ENCODE assay signal across 8 mouse cellular contexts in genomic region chr7:119720253-119720946, GRCm38 (mm10). TPM values are rescaled to one million over a fixed set of nuclear protein-coding genes. Genes with fewer than 3 reads are reported as not detected.
DNase-seq lines count a peak whose midpoint lies in the region; ATAC-seq lines count a peak whose summit lies in the region.

Gene Thumpd1, minus strand, starts transcription at chr7:119720798.

- ATAC-seq in hindbrain, embryonic 12.5 days (ENCODE audit: low FRiP score), result peak; percentile 96

- peaks cover 15% of the 10 kb centered on the region for H3K4me1 ChIP-seq in hindbrain, embryonic 12.5 days

- DNase-seq in NIH3T3 (ENCODE audit: low read depth), result peak; percentile 94
- DNase-seq in cerebellum, postnatal 10 days, result peak; percentile 99
- peak; percentile 87 to 94 for DNase-seq in frontal cortex, postnatal 10 days (ENCODE audit: low spot score in 2 of 2)
- DNase-seq in layer of hippocampus, postnatal 14 days (ENCODE audit: low spot score in 2 of 2), result peak; percentile 96
- peak; percentile 95 for DNase-seq in lung, postnatal 14 days
- DNase-seq in retina, adult 2 months (ENCODE audit: low read depth, low spot score), result peak; percentile 85
- DNase-seq in thymus, postnatal 36 days, result peak; percentile 90 to 91

- peaks cover 32% of the 10 kb centered on the region for H3K36me3 ChIP-seq in hindbrain, embryonic 12.5 days

- peak within 1 kb of the TSS; percentile 72 for H3K4me3 ChIP-seq in hindbrain, embryonic 12.5 days

- peak within 1 kb of the TSS; percentile 55 for H3K27ac ChIP-seq in hindbrain, embryonic 12.5 days

- H3K4me2 ChIP-seq in hindbrain, embryonic 12.5 days (replicated peaks), result peak within 1 kb of the TSS; percentile 79

- peaks cover 3% of the 10 kb centered on the region; the same call in 1 of the 2 replicates for H3K27me3 ChIP-seq in hindbrain, embryonic 12.5 days

- peak within 1 kb of the TSS; percentile 75 for H3K9ac ChIP-seq in hindbrain, embryonic 12.5 days

- no peaks in the 10 kb centered on the region for H3K9me3 ChIP-seq in hindbrain, embryonic 12.5 days (replicated peaks)

- WGBS in hindbrain, embryonic 12.5 days, result under 1% methylated on average over 60 of the region's 60 CpGs

RNA-seq across cellular contexts. Expression of gene Thumpd1, which starts in this region (rescaled TPM):
- 87.7 and 91.2 TPM in 2 replicates for polyA plus RNA-seq in hindbrain, embryonic 12.5 days (2016; fragmentation: Nextera tagmentation; extraction: Ambion mirVana)
- 10 to 100 TPM; 38.3 to 38.8 TPM for total RNA-seq in layer of hippocampus, postnatal 14 days (2021)

Comparison
In these comparisons a context has a peak if more than half of its experiments do, and no peak if none do; other contexts are left out.
1. Peak in every context shown above with its lines: DNase-seq, ATAC-seq, H3K4me3 ChIP-seq and H3K27ac ChIP-seq.